ENCODE assay signal across 21 mouse cellular contexts in genomic region chr5:15948290-15949037, GRCm38 (mm10). TPM values are rescaled to one million over a fixed set of nuclear protein-coding genes. Genes with fewer than 3 reads are reported as not detected.
DNase-seq lines count a peak whose midpoint lies in the region; ATAC-seq lines count a peak whose summit lies in the region.
"Had no signal": no experiment of that assay in that cellular context is flagged by ENCODE, and none has a peak within 500 bp of the region (broad histone marks: within the 10 kb centered on the region; RNA-seq: fewer than 3 reads in every experiment).

No protein-coding gene starts in this region.

- no peak overlapping the region for H3K27ac ChIP-seq in neural tube, embryonic 11.5 days (ENCODE audit: low read depth, low read length)
- no peak overlapping the region for H3K27ac ChIP-seq in neural tube, embryonic 15.5 days (replicated peaks)
- no peak overlapping the region for H3K27ac ChIP-seq in midbrain, embryonic 14.5 days (replicated peaks; ENCODE audit: low read depth, low read length)
- H3K27ac ChIP-seq: heart, adult 2 months; heart, embryonic 15.5 days had no signal

- H3K4me2 ChIP-seq in neural tube, embryonic 11.5 days (ENCODE audit: low read depth), result no peak overlapping the region
- no peak overlapping the region for H3K4me2 ChIP-seq in neural tube, embryonic 15.5 days
- no peak overlapping the region for H3K4me2 ChIP-seq in midbrain, embryonic 14.5 days (ENCODE audit: low read length)
- H3K4me2 ChIP-seq: heart, embryonic 15.5 days had no signal

- no peaks in the 10 kb centered on the region for H3K27me3 ChIP-seq in neural tube, embryonic 11.5 days (ENCODE audit: control insufficient read depth, insufficient read depth, low read length)
- peaks cover under 1% of the 10 kb centered on the region; the same call in 1 of the 2 replicates for H3K27me3 ChIP-seq in neural tube, embryonic 15.5 days (replicated peaks)
- H3K27me3 ChIP-seq in midbrain, embryonic 14.5 days (ENCODE audit: control insufficient read depth, insufficient read depth, low read length), result no peaks in the 10 kb centered on the region
- H3K27me3 ChIP-seq: heart, embryonic 15.5 days had no signal

- H3K9ac ChIP-seq in neural tube, embryonic 11.5 days (ENCODE audit: low read length), result no peak overlapping the region
- no peak overlapping the region for H3K9ac ChIP-seq in neural tube, embryonic 15.5 days (replicated peaks)
- no peak overlapping the region for H3K9ac ChIP-seq in midbrain, embryonic 14.5 days (replicated peaks; ENCODE audit: low read length)
- H3K9ac ChIP-seq: heart, embryonic 15.5 days; liver, postnatal 0 days had no signal

- DNase-seq in cerebellum, postnatal 10 days, result peak; percentile 58 to 59
- no peak for DNase-seq in cerebellum, adult 11-12 months
- DNase-seq in neural tube, embryonic 11.5 days (ENCODE audit: low spot score), result no peak
- peak; percentile 48 for DNase-seq in midbrain, embryonic 14.5 days
- no peak for DNase-seq in urinary bladder, postnatal 25 days (ENCODE audit: low spot score)
- DNase-seq: cerebellum, postnatal 36 days; gastrocnemius, postnatal 10 days; heart, adult 2 months; kidney, adult 2 months; kidney, postnatal 25 days; layer of hippocampus, adult 9-11 months; liver; liver, postnatal 0 days; lung, postnatal 14 days; thymus, adult 2 months had no signal

- WGBS in neural tube, embryonic 11.5 days, result 85% methylated on average over 6 of the region's 6 CpGs
- WGBS in neural tube, embryonic 15.5 days, result 59% methylated on average over 6 of the region's 6 CpGs
- WGBS in midbrain, embryonic 14.5 days, result 72% methylated on average over 6 of the region's 6 CpGs

- no peak overlapping the region for H3K4me3 ChIP-seq in neural tube, embryonic 11.5 days (ENCODE audit: low read depth, low read length)
- H3K4me3 ChIP-seq in neural tube, embryonic 15.5 days (replicated peaks), result no peak overlapping the region
- H3K4me3 ChIP-seq in midbrain, embryonic 14.5 days (replicated peaks; ENCODE audit: low read depth, low read length), result no peak overlapping the region
- H3K4me3 ChIP-seq: heart, adult 2 months; heart, embryonic 15.5 days had no signal

- ATAC-seq in neural tube, embryonic 11.5 days (ENCODE audit: insufficient read depth, low FRiP score, low TSS enrichment), result peak; percentile 35; the same call in 1 of the 2 replicates
- ATAC-seq in neural tube, embryonic 15.5 days (ENCODE audit: low FRiP score), result no peak
- peak; percentile 68 for ATAC-seq in midbrain, embryonic 14.5 days (ENCODE audit: low FRiP score, low TSS enrichment)
- ATAC-seq in monocyte, adult 5-6 weeks (replicated peaks; ENCODE audit: insufficient number of reproducible peaks, low FRiP score, low TSS enrichment, poor library complexity, severe bottlenecking), result no peak
- ATAC-seq in inflammation-experienced regulatory T-cells, adult 6 months, result no peak
- ATAC-seq: CD4-positive, CD25-positive, alpha-beta regulatory T cell, adult 4 months; liver, postnatal 0 days had no signal

- no peaks in the 10 kb centered on the region for H3K9me3 ChIP-seq in neural tube, embryonic 11.5 days (ENCODE audit: control insufficient read depth, low read length)
- H3K9me3 ChIP-seq in neural tube, embryonic 15.5 days (replicated peaks), result no peaks in the 10 kb centered on the region
- no peaks in the 10 kb centered on the region for H3K9me3 ChIP-seq in midbrain, embryonic 14.5 days (ENCODE audit: control insufficient read depth, low read length)
- H3K9me3 ChIP-seq: G1E; heart, embryonic 15.5 days had no signal

- no peaks in the 10 kb centered on the region for H3K36me3 ChIP-seq in neural tube, embryonic 11.5 days (ENCODE audit: control insufficient read depth, insufficient read depth, low read length)
- no peaks in the 10 kb centered on the region for H3K36me3 ChIP-seq in neural tube, embryonic 15.5 days
- H3K36me3 ChIP-seq in midbrain, embryonic 14.5 days (ENCODE audit: control insufficient read depth, insufficient read depth, low read length), result 0 out of 2 replicates have a peak, but pooled peaks cover 2% of the 10 kb centered on the region
- H3K36me3 ChIP-seq: G1E; heart, embryonic 15.5 days had no signal

- H3K4me1 ChIP-seq in neural tube, embryonic 11.5 days (ENCODE audit: control insufficient read depth, insufficient read depth, low read length), result no peaks in the 10 kb centered on the region
- no peaks in the 10 kb centered on the region for H3K4me1 ChIP-seq in neural tube, embryonic 15.5 days
- H3K4me1 ChIP-seq in midbrain, embryonic 14.5 days (ENCODE audit: control insufficient read depth, insufficient read depth, low read length), result no peaks in the 10 kb centered on the region; the same call in 1 of the 2 replicates
- H3K4me1 ChIP-seq: heart, embryonic 15.5 days had no signal

RNA-seq across cellular contexts. Expression of gene Cacna2d1, which starts 14.0 kb away (rescaled TPM):
- polyA plus RNA-seq in neural tube, embryonic 11.5 days (2014; fragmentation: Nextera tagmentation; extraction: Ambion mirVana), result 20.2 and 21.0 TPM in 2 replicates
- 30.1 and 32.8 TPM in 2 replicates for polyA plus RNA-seq in neural tube, embryonic 15.5 days (2015; fragmentation: Nextera tagmentation; extraction: Ambion mirVana)
- polyA plus RNA-seq in midbrain, embryonic 14.5 days (2014; fragmentation: Nextera tagmentation; extraction: Ambion mirVana), result 46.3 and 52.9 TPM in 2 replicates
- not detected in 3 replicates for total RNA-seq in monocyte, adult 5-6 weeks (2017)
- polyA plus RNA-seq in inflammation-experienced regulatory T-cells, adult 6 months (2017; shearing (Covaris generic)), result not detected
- polyA plus RNA-seq: CD4-positive, CD25-positive, alpha-beta regulatory T cell, adult 4 months; G1E had no signal

Comparison
In these comparisons a context has a peak if more than half of its experiments do, and no peak if none do; other contexts are left out.
1. DNase-seq: peak in cerebellum, postnatal 10 days (2 of 2) and midbrain, embryonic 14.5 days (single experiment); none in cerebellum, adult 11-12 months (single experiment), neural tube, embryonic 11.5 days (single experiment) and urinary bladder, postnatal 25 days (single experiment).
2. ATAC-seq: peak in neural tube, embryonic 11.5 days (single experiment) and midbrain, embryonic 14.5 days (single experiment); none in neural tube, embryonic 15.5 days (single experiment), monocyte, adult 5-6 weeks (single experiment) and inflammation-experienced regulatory T-cells, adult 6 months (single experiment).
3. RNA of gene Cacna2d1, which starts 14.0 kb away (polyA plus RNA-seq): 46.3 to 52.9 TPM in midbrain, embryonic 14.5 days, 30.1 to 32.8 TPM in neural tube, embryonic 15.5 days and 20.2 to 21.0 TPM in neural tube, embryonic 11.5 days; not detected in inflammation-experienced regulatory T-cells, adult 6 months; every median in the first group is over 10 times any median in the second.